Mouse (Mus musculus) bone marrow macrophage, adult 2 months (primary cell): ENCODE measurements at regions not wholly inside any gene's neighbourhood (a gene's known extent, or its start where the extent isn't known, plus 50 kb on each side); places are given as distances from the start of the nearest gene placed in this dataset.

Source experiments
- CTCF ChIP-seq: IDR thresholded peaks from 2 replicates; pipeline ENCODE4 v1.5.1; 2012; ENCODE audit warnings: low read depth, mild to moderate bottlenecking, low read length, moderate library complexity
- POLR2A ChIP-seq: IDR thresholded peaks from 2 replicates; pipeline ENCODE4 v1.6.1; 2012; ENCODE audit warnings: mild to moderate bottlenecking, low read depth, low read length, borderline replicate concordance

- no peak for TF ChIP-seq CTCF
- TF ChIP-seq POLR2A = no peak
Measured at GRCm38 (mm10) chrX:9789542-9789941, 57.2 kb upstream of the Hypm start.
